Mouse (Mus musculus) MEL (cell line): ENCODE data around the gene Gpr33. TPM values are rescaled to one million over a fixed set of nuclear protein-coding genes. Genes with fewer than 3 reads are reported as not detected.

ENCODE experiments used
- DNase-seq: peaks from one replicate; pipeline ENCODE4 v3.0.0; 2011; ENCODE audit warnings: low read depth, low spot score
- H3K27ac ChIP-seq: 2 replicates; pipeline ENCODE4 v1.5.1; 2012; ENCODE audit warnings: low read depth, mild to moderate bottlenecking, control low read depth, low read length, moderate library complexity; ENCODE audit not compliant: control insufficient read depth
- H3K27me3 ChIP-seq, 2 experiments: fragments of 150-350 bp in 1 of 2; sonication (generic) in 1 of 2; 2 replicates each; pipeline ENCODE4 v1.6.1; 2012; ENCODE audit warnings: low read length in 2 of 2, mild to moderate bottlenecking in 2 of 2, improper control_type of control experiment in 1 of 2, moderate library complexity in 1 of 2; ENCODE audit not compliant: insufficient read depth in 2 of 2, control insufficient read depth in 1 of 2
- H3K36me3 ChIP-seq, 2 experiments: 2 replicates each; pipeline ENCODE4 v1.6.1; 2012 to 2014; ENCODE audit warnings: low read length in 2 of 2, improper control_type of control experiment in 1 of 2, inconsistent platforms in 1 of 2, mild to moderate bottlenecking in 1 of 2; ENCODE audit not compliant: insufficient read depth in 2 of 2, control insufficient read depth in 1 of 2
- H3K4me1 ChIP-seq, 2 experiments: fragments of 150-350 bp in 1 of 2; sonication (generic) in 1 of 2; 2 replicates each; pipeline ENCODE4 v1.6.1; 2012; ENCODE audit warnings: low read length in 2 of 2, improper control_type of control experiment in 1 of 2, mild to moderate bottlenecking in 1 of 2; ENCODE audit not compliant: insufficient read depth in 2 of 2, control insufficient read depth in 1 of 2
- H3K4me3 ChIP-seq, 2 experiments: fragments of 150-350 bp in 1 of 2; sonication (generic) in 1 of 2; 2 replicates each; pipeline ENCODE4 v1.5.1; 2012; ENCODE audit warnings: low read depth in 2 of 2, low read length in 2 of 2, mild to moderate bottlenecking in 2 of 2, moderate library complexity in 2 of 2, control low read depth in 1 of 2, improper control_type of control experiment in 1 of 2; ENCODE audit not compliant: control insufficient read depth in 1 of 2, insufficient read depth in 1 of 2
- H3K79me2 ChIP-seq: 2 replicates; pipeline ENCODE4 v1.6.1; 2012; ENCODE audit warnings: mild to moderate bottlenecking, low read length, moderate library complexity; ENCODE audit not compliant: control insufficient read depth, poor library complexity, insufficient read depth
- H3K9ac ChIP-seq: 2 replicates; pipeline ENCODE4 v1.6.1; 2012; ENCODE audit warnings: low read depth, mild to moderate bottlenecking, control low read depth, low read length, moderate library complexity; ENCODE audit not compliant: control insufficient read depth, poor library complexity, severe bottlenecking
- H3K9me3 ChIP-seq: fragments of 150-350 bp; sonication (generic); replicated peaks from 2 replicates; pipeline ENCODE4 v1.6.1; 2012; ENCODE audit warnings: mild to moderate bottlenecking, low read length, improper control_type of control experiment, moderate library complexity; ENCODE audit not compliant: insufficient read depth
- CHD2 ChIP-seq: IDR thresholded peaks from 2 replicates; pipeline ENCODE4 v1.6.1; 2011; ENCODE audit warnings: low read length, improper control_type of control experiment
- CTCF ChIP-seq, 3 experiments: IDR thresholded peaks in 2 of 3; conservative IDR thresholded peaks in 1 of 3; 2 replicates each; pipeline ENCODE4 v1.5.1; 2011 to 2012; ENCODE audit warnings: low read length in 3 of 3, low read depth in 2 of 3, mild to moderate bottlenecking in 2 of 3, improper control_type of control experiment in 1 of 3, inconsistent platforms in 1 of 3, mixed read lengths in 1 of 3, moderate library complexity in 1 of 3; ENCODE audit not compliant: control insufficient read depth in 1 of 3, insufficient read depth in 1 of 3, poor library complexity in 1 of 3, severe bottlenecking in 1 of 3
- E2F4 ChIP-seq: IDR thresholded peaks from 2 replicates; pipeline ENCODE4 v1.6.1; 2011; ENCODE audit warnings: low read depth, low read length, improper control_type of control experiment, borderline replicate concordance
- ETS1 ChIP-seq: IDR thresholded peaks from 2 replicates; pipeline ENCODE4 v1.6.1; 2012; ENCODE audit warnings: low read depth, mild to moderate bottlenecking, inconsistent platforms, low read length, improper control_type of control experiment, moderate library complexity
- GATA1 ChIP-seq: IDR thresholded peaks from 2 replicates; pipeline ENCODE4 v1.6.1; 2011; ENCODE audit warnings: low read depth, low read length, improper control_type of control experiment
- MYB ChIP-seq: IDR thresholded peaks from 2 replicates; pipeline ENCODE4 v1.6.1; 2011; ENCODE audit warnings: mild to moderate bottlenecking, low read depth, low read length, improper control_type of control experiment
- POLR2A ChIP-seq, 2 experiments: IDR thresholded peaks; 2 replicates each; pipeline ENCODE4 v1.6.1; 2011 to 2012; ENCODE audit warnings: low read length in 2 of 2, mild to moderate bottlenecking in 2 of 2, control low read depth in 1 of 2, improper control_type of control experiment in 1 of 2, low read depth in 1 of 2, moderate library complexity in 1 of 2; ENCODE audit not compliant: control insufficient read depth in 1 of 2, insufficient read depth in 1 of 2, poor library complexity in 1 of 2
- RAD21 ChIP-seq: IDR thresholded peaks from 2 replicates; pipeline ENCODE4 v1.6.1; 2011; ENCODE audit warnings: mild to moderate bottlenecking, low read depth, low read length, improper control_type of control experiment
- RCOR1 ChIP-seq: IDR thresholded peaks from 2 replicates; pipeline ENCODE4 v1.6.1; 2012; ENCODE audit warnings: low read depth, mild to moderate bottlenecking, inconsistent platforms, low read length, improper control_type of control experiment
- SIN3A ChIP-seq: IDR thresholded peaks from 2 replicates; pipeline ENCODE4 v1.6.1; 2012; ENCODE audit warnings: low read length, improper control_type of control experiment, inconsistent platforms
- SMC3 ChIP-seq: IDR thresholded peaks from 2 replicates; pipeline ENCODE4 v1.6.1; 2011; ENCODE audit warnings: low read depth, low read length, improper control_type of control experiment
- TCF12 ChIP-seq: IDR thresholded peaks from 2 replicates; pipeline ENCODE4 v1.6.1; 2014; ENCODE audit warnings: low read depth, mild to moderate bottlenecking, inconsistent platforms, low read length, improper control_type of control experiment, moderate library complexity
- USF2 ChIP-seq, 2 experiments: IDR thresholded peaks; 2 replicates each; pipeline ENCODE4 v1.6.1; 2011 to 2012; ENCODE audit warnings: improper control_type of control experiment in 2 of 2, low read length in 2 of 2, borderline replicate concordance in 1 of 2, inconsistent platforms in 1 of 2, low read depth in 1 of 2, mild to moderate bottlenecking in 1 of 2; ENCODE audit not compliant: insufficient read depth in 1 of 2
- ZC3H11A ChIP-seq: IDR thresholded peaks from 2 replicates; pipeline ENCODE4 v1.6.1; 2012; ENCODE audit warnings: low read depth, mild to moderate bottlenecking, inconsistent platforms, low read length, improper control_type of control experiment
- ZNF384 ChIP-seq: IDR thresholded peaks from 2 replicates; pipeline ENCODE4 v1.6.1; 2012; ENCODE audit warnings: low read depth, mild to moderate bottlenecking, inconsistent platforms, low read length, improper control_type of control experiment
- polyA plus RNA-seq, 2 experiments: library from polyadenylated mRNA; stranded (reverse) in 1 of 2; unstranded in 1 of 2; fragments of >175 nt in 1 of 2; fragments of >200 nt in 1 of 2; gene quantifications; 2 replicates each; pipeline versions ENCODE4 v1.2.1 to v1.2.4; 2012; ENCODE audit warnings: low replicate concordance in 2 of 2, low read depth in 1 of 2; ENCODE audit not compliant: insufficient read length in 2 of 2, insufficient read depth in 1 of 2, missing spikeins in 1 of 2
- total RNA-seq: library from RNA; depleted of rRNA; stranded (reverse); fragments of 300-350 nt; gene quantifications from 2 replicates; pipeline ENCODE4 v1.2.3, GENCODE M21; 2012

The Gpr33 gene
- total and polyA plus RNA-seq, 3 experiments: not detected

- peaks cover 0 to 1% of the 10 kb centered on the region in 2 experiments; a peak in 2 of 4 replicates for H3K27me3 ChIP-seq
- no peaks in the 10 kb centered on the region for H3K9me3 ChIP-seq
- peaks cover 0 to under 1% of the 10 kb centered on the region in 2 experiments; a peak in 2 of 4 replicates for H3K4me1 ChIP-seq
- no peak overlapping the region; the same call in 1 of the 2 replicates for H3K9ac ChIP-seq
- H3K79me2 ChIP-seq: peaks cover 5% of the 10 kb centered on the region; the same call in 1 of the 2 replicates
- TF ChIP-seq ETS1: no peak
- peak; percentile 75 for TF ChIP-seq RAD21
- no peak for TF ChIP-seq MYB
- TF ChIP-seq TCF12: no peak
- TF ChIP-seq POLR2A (IDR thresholded peaks at IDR 0.05; ENCODE audit: control insufficient read depth in 1 of 2, insufficient read depth in 1 of 2, low read depth in 1 of 2, low read length in 2 of 2, poor library complexity in 1 of 2): no peak
- TF ChIP-seq RCOR1: peak; percentile 32; the same call in 1 of the 2 replicates
- TF ChIP-seq ZNF384: peak; percentile 99
- TF ChIP-seq GATA1: no peak
- TF ChIP-seq ZC3H11A: peak; percentile 65
- peak; percentile 83 for TF ChIP-seq SMC3
- no peak for TF ChIP-seq CHD2
- TF ChIP-seq CTCF (IDR thresholded peaks at IDR 0.05 in 2 of 3, conservative IDR thresholded peaks at IDR 0.05 in 1 of 3; ENCODE audit: control insufficient read depth in 1 of 3, insufficient read depth in 1 of 3, low read depth in 2 of 3, low read length in 3 of 3, poor library complexity in 1 of 3, severe bottlenecking in 1 of 3): peak in 2 of 3 experiments; percentile 53 to 73; a peak in 4 of 6 replicates
- H3K36me3 ChIP-seq: peaks cover 0 to 3% of the 10 kb centered on the region in 2 experiments; a peak in 1 of 4 replicates
- H3K4me3 ChIP-seq: peak overlapping the region; percentile 45 to 60
- peak; percentile 64 for DNase-seq
- no peak overlapping the region for H3K27ac ChIP-seq
Observed at GRCm38 (mm10) chr12:52010630-52010961, 17.3 kb downstream of the Gpr33 start.

DNA sequence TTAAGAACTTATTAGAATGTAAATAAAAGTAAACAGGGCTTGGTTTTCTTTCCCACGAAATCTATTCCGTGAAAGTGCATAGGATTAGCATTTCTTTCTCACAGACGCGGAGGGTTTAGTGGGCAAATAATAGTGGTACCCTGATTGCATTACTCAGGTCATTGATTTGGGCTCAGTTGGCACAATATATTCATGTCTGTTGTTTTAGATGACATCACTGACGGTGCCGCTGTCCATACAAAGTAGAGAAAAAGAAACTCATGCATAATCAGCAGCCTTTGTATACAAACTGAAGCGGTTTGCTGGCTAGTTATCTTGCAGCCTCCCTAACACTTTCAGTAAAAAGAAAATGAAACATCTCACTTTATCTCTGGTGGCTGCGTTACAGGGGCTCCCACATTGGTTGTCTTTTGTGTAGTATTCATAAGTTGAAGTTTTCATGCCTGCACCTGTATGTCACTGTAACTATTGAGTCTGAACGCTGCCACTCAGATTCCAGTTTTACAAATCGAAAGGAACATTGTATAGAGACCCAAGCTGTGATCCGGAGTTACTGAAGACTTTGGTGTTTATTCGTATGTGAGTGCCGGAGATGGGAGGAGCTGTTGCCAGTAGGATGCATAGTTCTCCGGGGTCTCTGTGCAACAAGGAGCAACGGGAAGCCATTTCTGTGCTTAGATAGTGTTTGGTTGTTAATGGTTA lies 17.8 kb downstream of the Gpr33 start:
- Histone ChIP-seq H3K27ac (no peak overlapping the region), H3K4me1 (peaks cover 1 to 6% of the 10 kb centered on the region in 2 experiments; a peak in 3 of 4 replicates), H3K27me3 (peaks cover 0 to 1% of the 10 kb centered on the region in 2 experiments; a peak in 2 of 4 replicates), H3K36me3 (peaks cover 0 to 8% of the 10 kb centered on the region in 2 experiments; a peak in 2 of 4 replicates), H3K79me2 (peaks cover 5% of the 10 kb centered on the region; the same call in 1 of the 2 replicates), H3K9ac (peak overlapping the region; percentile 6; the same call in 1 of the 2 replicates), H3K9me3 (no peaks in the 10 kb centered on the region), H3K4me3 (peak overlapping the region; percentile 45 to 60)
- DNase-seq: peak; percentile 28
- TF ChIP-seq E2F4 (no peak), SMC3 (no peak), SIN3A (no peak), CHD2 (no peak), USF2 (IDR thresholded peaks at IDR 0.05; ENCODE audit: borderline replicate concordance in 1 of 2, insufficient read depth in 1 of 2, low read depth in 1 of 2, low read length in 2 of 2) (no peak)
